Mouse (Mus musculus): Measurements from ENCODE around the gene Taar7b. TPM values are rescaled to one million over a fixed set of nuclear protein-coding genes. Genes with fewer than 3 reads are reported as not detected.

The Taar7b gene
- not detected for total RNA-seq (2021)
- long read RNA-seq, experiment 1 = 0 reads
- long read RNA-seq, experiment 2 = 0 reads

GRCm38 (mm10) chr10:23999639-24000038 lies at the start of gene Taar7b:
Gene Taar7b (plus strand): TSS chr10:23999939.
- intact Hi-C loops (cut with DNase I) = no loop called here
- no peak for DNase-seq (ENCODE audit: extremely low spot score in 1 of 2, low spot score in 2 of 2)
- H3K27ac ChIP-seq = no peak within 1 kb of the TSS
- H3K4me3 ChIP-seq = no peak within 1 kb of the TSS
- no peak for TF ChIP-seq CTCF (IDR thresholded peaks at IDR 0.05)

GRCm38 (mm10) chr10:23951714-23952113 lies 48.0 kb upstream of the Taar7b start:
- intact Hi-C loops (cut with DNase I) = no loop called here
- no peak overlapping the region for H3K27ac ChIP-seq
- DNase-seq (ENCODE audit: extremely low spot score in 1 of 2, low spot score in 2 of 2) = no peak

GRCm38 (mm10) chr10:23959071-23959470 lies 40.7 kb upstream of the Taar7b start:
- Histone ChIP-seq H3K27ac (no peak overlapping the region), H3K4me3 (no peak overlapping the region)
- no peak for TF ChIP-seq CTCF (IDR thresholded peaks at IDR 0.05)
- DNase-seq (ENCODE audit: extremely low spot score in 1 of 2, low spot score in 2 of 2) = no peak
- intact Hi-C loops (cut with DNase I) = no loop called here

More at GRCm38 (mm10) chr10:23951714-23952113, 48.0 kb upstream of the Taar7b start:
- no peak overlapping the region for H3K4me3 ChIP-seq
- no peak for TF ChIP-seq CTCF (IDR thresholded peaks at IDR 0.05)

- H3K4me3 ChIP-seq = no peak within 1 kb of the TSS
- intact Hi-C loops (cut with DNase I) = no loop called here
- no peak for DNase-seq (ENCODE audit: extremely low spot score in 1 of 2, low spot score in 2 of 2)
- no peak within 1 kb of the TSS for H3K27ac ChIP-seq
- no peak for TF ChIP-seq CTCF (IDR thresholded peaks at IDR 0.05)
Observed at GRCm38 (mm10) chr10:23960444-23960915, 39.3 kb upstream of the Taar7b start, which contains the start of gene Taar4. Gene Taar4 (plus strand): TSS chr10:23960494.

- Histone ChIP-seq H3K4me3 (no peak overlapping the region), H3K27ac (no peak overlapping the region)
- intact Hi-C loops (cut with DNase I) = no loop called here
- no peak for DNase-seq (ENCODE audit: extremely low spot score in 1 of 2, low spot score in 2 of 2)
- no peak for TF ChIP-seq CTCF (IDR thresholded peaks at IDR 0.05)
Observed at GRCm38 (mm10) chr10:23963444-23963843, 36.3 kb upstream of the Taar7b start.

- Histone ChIP-seq H3K27ac (no peak overlapping the region), H3K4me3 (no peak overlapping the region)
- no peak for TF ChIP-seq CTCF (IDR thresholded peaks at IDR 0.05)
- DNase-seq (ENCODE audit: extremely low spot score in 1 of 2, low spot score in 2 of 2) = no peak
- intact Hi-C loops (cut with DNase I) = no loop called here
Observed at GRCm38 (mm10) chr10:23964921-23965610, 34.7 kb upstream of the Taar7b start.

GRCm38 (mm10) chr10:23970656-23971165 lies 29.0 kb upstream of the Taar7b start, which contains the start of gene Taar5:
Gene Taar5 (plus strand): TSS chr10:23970706.
- Histone ChIP-seq H3K4me3 (no peak within 1 kb of the TSS), H3K27ac (no peak within 1 kb of the TSS)
- no peak for TF ChIP-seq CTCF (IDR thresholded peaks at IDR 0.05)
- intact Hi-C loops (cut with DNase I) = loop anchor here (10.0 kb wide), 1 partner anchor 144 kb away; no protein-coding TSS in a partner anchor
- no peak for DNase-seq (ENCODE audit: extremely low spot score in 1 of 2, low spot score in 2 of 2)

- intact Hi-C loops (cut with DNase I) = loop anchor here (10.0 kb wide), 1 partner anchor 144 kb away; no protein-coding TSS in a partner anchor
- H3K27ac ChIP-seq = no peak overlapping the region
- no peak for DNase-seq (ENCODE audit: extremely low spot score in 1 of 2, low spot score in 2 of 2)
- TF ChIP-seq CTCF (IDR thresholded peaks at IDR 0.05) = no peak
- no peak overlapping the region for H3K4me3 ChIP-seq
Observed at GRCm38 (mm10) chr10:23971256-23971655, 28.5 kb upstream of the Taar7b start.

- TF ChIP-seq CTCF (IDR thresholded peaks at IDR 0.05) = no peak
- no peak overlapping the region for H3K4me3 ChIP-seq
- intact Hi-C loops (cut with DNase I) = loop anchor here (5.0 to 10.0 kb wide), 2 partner anchors 137 to 154 kb away; no protein-coding TSS in a partner anchor
- no peak overlapping the region for H3K27ac ChIP-seq
- no peak for DNase-seq (ENCODE audit: extremely low spot score in 1 of 2, low spot score in 2 of 2)
Observed at GRCm38 (mm10) chr10:23977958-23978357, 21.8 kb upstream of the Taar7b start.

- peak; percentile 68 to 70 for DNase-seq (ENCODE audit: extremely low spot score in 1 of 2, low spot score in 2 of 2)
- Histone ChIP-seq H3K27ac (no peak overlapping the region), H3K4me3 (no peak overlapping the region)
- TF ChIP-seq CTCF (IDR thresholded peaks at IDR 0.05) = peak; percentile 57
- intact Hi-C loops (cut with DNase I) = loop anchor here (1.0 to 10.0 kb wide), 3 partner anchors 101 to 153 kb away; no protein-coding TSS in a partner anchor
Observed at GRCm38 (mm10) chr10:23978901-23979705, 20.6 kb upstream of the Taar7b start.

GRCm38 (mm10) chr10:23985546-23985945 lies 14.2 kb upstream of the Taar7b start, which contains the start of gene Taar6:
Gene Taar6 (minus strand): TSS chr10:23985646.
- Histone ChIP-seq H3K27ac (no peak within 1 kb of the TSS), H3K4me3 (no peak within 1 kb of the TSS)
- no peak for TF ChIP-seq CTCF (IDR thresholded peaks at IDR 0.05)
- intact Hi-C loops (cut with DNase I) = no loop called here
- DNase-seq (ENCODE audit: extremely low spot score in 1 of 2, low spot score in 2 of 2) = no peak

All from left cerebral cortex, adult 2 months (tissue).